Mouse (Mus musculus) C3H10T1/2 (cell line): ENCODE measurements around the gene Tmem106b. TPM values are rescaled to one million over a fixed set of nuclear protein-coding genes. Genes with fewer than 3 reads are reported as not detected.

ENCODE experiments used
- polyA plus RNA-seq, 2 experiments: library from polyadenylated mRNA; unstranded; fragments of >200 nt; fragmentation: generic; extraction: Trizol; gene quantifications; one replicate each; pipeline ENCODE4 v1.2.1; 2012; ENCODE audit warnings: missing spikeins in 2 of 2

The Tmem106b gene
- polyA plus RNA-seq = 1 to 10 TPM in 1 of 2 experiments, under 1 TPM in 1; 0.53 to 6.9 TPM

GRCm38 (mm10) chr6:13069302-13070146 is at the start of gene Tmem106b:
Gene Tmem106b, plus strand, starts transcription at chr6:13069759.

Other genes with a start within 250 kb of the Tmem106b start
- gene Vwde, start 155.2 kb downstream of the Tmem106b start, polyA plus RNA-seq = not detected